Mouse (Mus musculus): ENCODE results near the gene Henmt1.

DNA sequence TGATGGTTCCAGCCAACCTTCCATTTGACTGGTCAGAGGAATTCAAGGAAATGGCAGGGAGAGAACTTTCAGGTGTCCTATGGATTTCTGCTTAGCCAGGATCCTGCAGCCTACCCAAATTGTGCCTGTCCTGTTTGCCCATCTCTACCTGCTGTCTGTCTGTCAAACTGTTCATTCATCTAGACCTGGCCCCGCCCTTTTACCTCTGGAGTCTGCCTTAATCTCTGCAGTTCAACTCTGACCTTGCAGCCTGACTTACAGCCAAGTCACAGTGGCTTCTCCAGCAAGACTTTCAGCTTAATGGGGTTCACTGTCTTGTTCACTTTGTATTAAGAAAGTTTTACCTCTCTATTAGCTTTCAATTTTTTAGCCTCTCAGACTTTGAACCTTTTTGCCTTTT is 13.4 kb upstream of the Henmt1 start:
- TF ChIP-seq CTCF (IDR thresholded peaks at IDR 0.05; ENCODE audit: low read depth, low read length) = no peak
- TF ChIP-seq GATA1 (IDR thresholded peaks at IDR 0.05; ENCODE audit: borderline replicate concordance, low read length) = no peak
